Mouse (Mus musculus): ENCODE data around the gene Psme1. TPM values are rescaled to one million over a fixed set of nuclear protein-coding genes. Genes with fewer than 3 reads are reported as not detected.

Psme1 gene
- polyA plus RNA-seq, 1 experiment from 2014 or later: 132 TPM

DNA sequence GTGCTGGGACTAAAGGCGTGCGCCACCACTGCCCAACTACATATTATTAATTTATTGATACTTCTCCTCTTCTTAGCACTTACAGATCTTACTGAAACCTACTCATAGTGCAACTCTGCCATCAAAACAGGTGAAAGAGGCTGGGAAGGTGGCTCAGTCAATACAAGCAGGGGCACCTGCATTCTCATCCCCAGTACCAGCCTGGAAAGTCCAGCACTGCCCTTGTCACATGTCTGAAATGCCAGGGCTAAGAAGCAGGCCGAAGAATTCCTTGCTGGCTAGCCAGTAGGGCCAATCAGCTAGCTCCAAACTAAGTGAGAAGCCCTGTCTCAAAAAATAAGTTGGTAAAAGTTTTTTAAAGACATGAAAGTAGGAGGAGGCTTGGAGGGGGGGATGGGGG lies 20.3 kb upstream of the Psme1 start:
- H3K27ac ChIP-seq: no peak overlapping the region
- 92% methylated on average over 3 of the region's 3 CpGs for WGBS
- no peaks in the 10 kb centered on the region for H3K27me3 ChIP-seq
- no peak for ATAC-seq (ENCODE audit: low FRiP score)
- H3K36me3 ChIP-seq: no peaks in the 10 kb centered on the region; the same call in 1 of the 2 replicates
- no peak overlapping the region for H3K4me3 ChIP-seq
- H3K4me1 ChIP-seq: peaks cover 20% of the 10 kb centered on the region
- H3K9ac ChIP-seq: no peak overlapping the region
- no peaks in the 10 kb centered on the region for H3K9me3 ChIP-seq (replicated peaks)
- H3K4me2 ChIP-seq (replicated peaks): no peak overlapping the region

DNA sequence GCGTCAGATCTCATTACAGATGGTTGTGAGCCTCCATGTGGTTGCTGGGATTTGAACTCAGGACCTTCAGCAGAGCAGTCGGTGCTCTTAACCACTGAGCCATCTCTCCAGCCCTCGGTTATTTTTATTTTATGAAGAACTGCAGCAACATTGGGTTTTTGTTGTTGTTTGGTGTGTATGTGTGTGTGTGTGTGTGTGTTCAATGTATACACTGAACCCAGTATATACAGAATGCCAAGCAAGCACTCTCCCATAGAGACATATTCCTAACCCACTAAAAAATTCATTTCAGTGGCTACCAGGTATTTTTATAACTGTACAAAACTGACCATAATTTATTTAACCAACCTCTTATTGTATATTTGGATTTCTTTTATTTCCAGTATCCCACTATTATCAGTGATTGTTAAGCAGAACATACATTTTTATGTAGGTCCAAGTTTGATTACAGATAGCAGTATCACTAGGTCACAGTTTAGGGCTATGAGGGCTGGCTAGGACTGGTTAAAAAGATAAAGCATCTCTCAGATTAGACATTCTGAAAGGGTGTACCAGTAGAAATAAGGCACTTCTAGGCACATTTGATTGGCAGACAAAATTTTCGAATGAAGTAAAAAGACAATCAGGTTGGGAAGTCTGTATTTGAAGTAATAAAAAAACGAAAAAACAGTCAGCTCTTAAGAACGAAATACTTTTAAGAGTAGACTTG lies 19.0 kb upstream of the Psme1 start:
- WGBS: 63% methylated on average over 6 of the region's 6 CpGs
- H3K4me1 ChIP-seq: peaks cover 20% of the 10 kb centered on the region
- no peaks in the 10 kb centered on the region for H3K9me3 ChIP-seq (replicated peaks)
- no peak overlapping the region; the same call in 1 of the 2 replicates for H3K27ac ChIP-seq
- H3K4me2 ChIP-seq (replicated peaks): peak overlapping the region; percentile 89
- H3K9ac ChIP-seq: peak overlapping the region; percentile 65; the same call in 1 of the 2 replicates
- no peaks in the 10 kb centered on the region for H3K27me3 ChIP-seq
- peaks cover 10% of the 10 kb centered on the region; the same call in 1 of the 2 replicates for H3K36me3 ChIP-seq
- ATAC-seq (ENCODE audit: low FRiP score): no peak
- peak overlapping the region; percentile 64 for H3K4me3 ChIP-seq

DNA sequence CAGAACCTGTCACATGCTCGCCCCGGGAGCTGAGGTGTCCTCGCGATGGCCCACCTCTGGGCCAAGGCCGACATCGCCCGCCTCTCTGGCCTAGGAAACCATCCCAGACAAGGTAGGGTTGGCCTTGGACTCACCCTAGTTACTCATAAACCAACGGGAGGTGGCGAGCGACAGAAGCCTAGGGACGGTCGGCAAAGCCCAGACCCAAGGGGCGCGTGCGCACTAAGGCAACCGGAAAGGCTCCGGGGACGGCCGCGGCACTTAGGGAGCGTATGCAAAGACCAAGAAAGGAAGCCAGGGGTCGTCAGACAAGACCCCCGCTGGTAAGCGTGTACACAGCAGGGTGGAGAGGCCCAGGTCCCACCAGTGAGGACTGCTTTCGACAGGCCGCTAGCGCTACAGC lies 18.1 kb upstream of the Psme1 start, which contains the start of gene Dcaf11:
TSS of gene Dcaf11 (plus strand) at position 208 of the 403 bp plus-strand sequence.
- H3K27ac ChIP-seq: peak within 1 kb of the TSS; percentile 96
- peaks cover 20% of the 10 kb centered on the region for H3K4me1 ChIP-seq
- no peaks in the 10 kb centered on the region for H3K9me3 ChIP-seq (replicated peaks)
- peak within 1 kb of the TSS; percentile 64 for H3K4me3 ChIP-seq
- H3K27me3 ChIP-seq: no peaks in the 10 kb centered on the region
- H3K9ac ChIP-seq: peak within 1 kb of the TSS; percentile 71
- peaks cover 19% of the 10 kb centered on the region for H3K36me3 ChIP-seq
- peak; percentile 81 for ATAC-seq (ENCODE audit: low FRiP score)
- H3K4me2 ChIP-seq (replicated peaks): peak within 1 kb of the TSS; percentile 89
- under 1% methylated on average over 27 of the region's 27 CpGs for WGBS

DNA sequence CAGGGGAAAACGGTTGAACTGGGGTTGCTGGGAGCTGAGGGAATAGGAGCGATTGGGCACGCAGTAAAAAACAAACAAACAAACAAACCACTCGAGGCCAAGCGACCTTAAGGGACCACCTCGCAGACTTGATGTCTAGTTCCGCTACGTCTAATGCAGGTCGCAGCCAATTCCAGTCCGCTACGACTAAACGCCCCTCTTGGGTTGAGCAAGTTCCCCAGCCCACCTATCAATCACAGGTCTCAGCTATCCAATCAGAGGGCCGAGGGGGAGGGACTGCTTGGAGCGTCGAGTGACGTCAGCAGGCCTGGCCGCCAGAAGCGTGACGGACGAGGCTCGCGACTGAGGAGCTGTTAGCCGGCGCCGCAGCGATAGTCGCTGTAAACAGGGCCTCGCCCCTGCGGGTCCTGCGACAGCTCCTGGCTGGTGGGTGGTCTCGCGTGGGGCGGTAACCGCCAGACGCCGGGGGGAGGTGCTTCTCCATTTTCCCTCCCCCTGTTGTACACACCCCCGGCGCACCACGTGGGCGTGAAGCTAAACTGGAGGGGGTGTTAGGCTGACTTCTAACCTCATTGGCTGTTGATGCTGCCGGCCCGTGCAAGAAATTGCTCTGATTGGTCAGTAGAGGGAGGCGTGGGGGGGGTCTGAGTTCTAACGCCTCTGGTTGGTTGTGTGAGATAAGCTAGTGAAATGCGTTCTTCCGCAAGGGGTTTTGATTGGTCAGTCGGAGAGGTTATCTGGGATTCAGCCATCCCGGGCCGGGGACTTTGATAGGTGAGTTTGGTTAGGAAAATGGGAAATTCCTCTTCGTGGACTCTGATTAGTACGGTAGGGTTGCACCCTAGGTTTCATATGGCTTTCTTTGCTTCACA lies 17.5 kb upstream of the Psme1 start, which contains the start of gene A730061H03Rik:
TSS of gene A730061H03Rik (minus strand) at position 205 of the 872 bp plus-strand sequence.
- Histone ChIP-seq H3K9ac (peak within 1 kb of the TSS; percentile 71), H3K27ac (peak within 1 kb of the TSS; percentile 96), H3K4me1 (peaks cover 20% of the 10 kb centered on the region), H3K4me3 (peak within 1 kb of the TSS; percentile 64), H3K4me2 (replicated peaks) (peak within 1 kb of the TSS; percentile 89), H3K9me3 (replicated peaks) (no peaks in the 10 kb centered on the region), H3K27me3 (no peaks in the 10 kb centered on the region), H3K36me3 (peaks cover 26% of the 10 kb centered on the region)
- peak; percentile 98 for ATAC-seq (ENCODE audit: low FRiP score)
- WGBS: under 1% methylated on average over 51 of the region's 51 CpGs

DNA sequence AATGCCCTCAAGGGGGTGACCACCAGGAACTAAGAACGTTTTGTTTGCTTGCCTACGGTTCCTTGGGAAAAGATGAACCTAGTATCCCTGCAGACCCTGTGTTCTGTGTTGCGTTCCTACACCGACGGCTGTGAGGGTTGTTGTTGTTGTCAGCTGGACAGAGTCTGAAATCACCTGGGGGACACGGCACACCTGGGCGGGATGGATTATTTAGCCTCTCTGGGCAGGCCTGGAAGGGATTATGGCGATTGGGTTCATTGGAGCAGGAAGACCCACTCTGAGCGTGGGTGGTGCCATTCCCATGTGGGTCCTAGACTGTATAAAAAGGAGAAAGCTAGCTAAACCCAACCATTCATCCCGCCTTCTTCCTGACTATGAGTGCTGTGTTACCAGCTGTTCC lies 16.1 kb upstream of the Psme1 start:
- no peak overlapping the region; the same call in 1 of the 2 replicates for H3K4me3 ChIP-seq
- WGBS: 87% methylated on average over 10 of the region's 10 CpGs
- peak overlapping the region; percentile 89; the same call in 1 of the 2 replicates for H3K4me2 ChIP-seq (replicated peaks)

GRCm38 (mm10) chr14:55563249-55563648 lies 14.7 kb upstream of the Psme1 start:
- Histone ChIP-seq H3K9me3 (replicated peaks) (no peaks in the 10 kb centered on the region), H3K4me3 (no peak overlapping the region), H3K36me3 (peaks cover 53% of the 10 kb centered on the region), H3K27me3 (no peaks in the 10 kb centered on the region), H3K27ac (no peak overlapping the region), H3K9ac (no peak overlapping the region), H3K4me2 (replicated peaks) (no peak overlapping the region), H3K4me1 (peaks cover 20% of the 10 kb centered on the region)
- WGBS: 93% methylated on average over 11 of the region's 11 CpGs
- ATAC-seq (ENCODE audit: low FRiP score): no peak

More for the DNA sequence above, 16.1 kb upstream of the Psme1 start:
- H3K4me1 ChIP-seq: peaks cover 20% of the 10 kb centered on the region
- no peaks in the 10 kb centered on the region for H3K9me3 ChIP-seq (replicated peaks)
- no peaks in the 10 kb centered on the region for H3K27me3 ChIP-seq
- ATAC-seq (ENCODE audit: low FRiP score): no peak
- H3K36me3 ChIP-seq: peaks cover 40% of the 10 kb centered on the region
- H3K27ac ChIP-seq: no peak overlapping the region
- peak overlapping the region; percentile 71; the same call in 1 of the 2 replicates for H3K9ac ChIP-seq

- Histone ChIP-seq H3K9ac (no peak overlapping the region), H3K4me3 (no peak overlapping the region), H3K27ac (no peak overlapping the region), H3K4me2 (replicated peaks) (no peak overlapping the region), H3K36me3 (peaks cover 75% of the 10 kb centered on the region), H3K27me3 (no peaks in the 10 kb centered on the region), H3K4me1 (peaks cover 17% of the 10 kb centered on the region), H3K9me3 (replicated peaks) (no peaks in the 10 kb centered on the region)
- 88% methylated on average over 3 of the region's 3 CpGs for WGBS
- no peak for ATAC-seq (ENCODE audit: low FRiP score)
Observed at GRCm38 (mm10) chr14:55565748-55566147, 12.2 kb upstream of the Psme1 start.

DNA sequence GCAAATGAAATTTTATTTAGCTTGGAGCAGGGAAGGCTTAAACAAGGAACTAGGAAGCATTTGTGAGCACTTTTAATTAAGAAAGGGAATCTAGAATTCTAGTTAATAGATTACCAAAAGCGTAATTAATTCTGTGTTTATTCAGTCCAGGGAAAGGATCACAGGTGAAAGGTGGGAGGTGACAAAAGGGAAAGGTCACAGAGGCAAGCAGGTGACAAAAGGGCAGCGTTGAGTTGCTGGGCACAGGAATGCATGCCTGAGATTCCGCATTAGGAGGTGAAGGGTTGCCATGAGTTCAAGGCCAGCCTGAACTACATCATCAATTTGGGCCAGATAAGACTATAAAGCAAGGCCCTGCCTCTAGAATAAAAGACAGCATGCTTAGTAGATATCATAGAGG lies 10.4 kb upstream of the Psme1 start:
- no peak overlapping the region for H3K4me3 ChIP-seq
- no peak overlapping the region for H3K27ac ChIP-seq
- 91% methylated on average over 3 of the region's 3 CpGs for WGBS
- no peaks in the 10 kb centered on the region for H3K27me3 ChIP-seq
- H3K9me3 ChIP-seq (replicated peaks): no peaks in the 10 kb centered on the region
- H3K36me3 ChIP-seq: peaks cover 77% of the 10 kb centered on the region
- no peak overlapping the region for H3K9ac ChIP-seq
- H3K4me2 ChIP-seq (replicated peaks): no peak overlapping the region
- no peak for ATAC-seq (ENCODE audit: low FRiP score)
- peaks cover under 1% of the 10 kb centered on the region; the same call in 1 of the 2 replicates for H3K4me1 ChIP-seq

DNA sequence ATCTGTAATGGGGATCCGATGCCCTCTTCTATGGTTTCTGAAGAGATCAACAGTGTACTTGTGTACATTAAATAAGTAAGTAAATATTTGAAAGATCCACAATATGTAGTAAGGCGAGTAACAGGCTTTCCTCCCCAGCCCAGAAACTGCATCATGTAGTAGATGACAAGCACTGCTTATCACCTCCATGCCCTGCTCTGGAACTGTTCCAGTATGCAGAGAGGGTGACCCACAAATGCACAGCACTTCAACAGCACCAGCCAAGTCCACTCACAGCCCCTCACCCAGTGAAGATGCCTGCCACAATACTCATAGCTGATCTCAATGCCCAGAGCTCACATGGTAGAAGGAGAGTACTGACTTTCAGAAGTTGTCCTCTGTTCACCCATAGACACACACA lies 7.3 kb upstream of the Psme1 start:
- no peak for ATAC-seq (ENCODE audit: low FRiP score)
- H3K27ac ChIP-seq: no peak overlapping the region
- no peaks in the 10 kb centered on the region for H3K4me1 ChIP-seq
- H3K36me3 ChIP-seq: peaks cover 50% of the 10 kb centered on the region
- no peaks in the 10 kb centered on the region for H3K27me3 ChIP-seq
- 86% methylated on average over 2 of the region's 2 CpGs for whole genome bisulfite sequencing
- H3K9ac ChIP-seq: no peak overlapping the region
- H3K4me2 ChIP-seq (replicated peaks): no peak overlapping the region
- H3K9me3 ChIP-seq (replicated peaks): no peaks in the 10 kb centered on the region
- no peak overlapping the region for H3K4me3 ChIP-seq

DNA sequence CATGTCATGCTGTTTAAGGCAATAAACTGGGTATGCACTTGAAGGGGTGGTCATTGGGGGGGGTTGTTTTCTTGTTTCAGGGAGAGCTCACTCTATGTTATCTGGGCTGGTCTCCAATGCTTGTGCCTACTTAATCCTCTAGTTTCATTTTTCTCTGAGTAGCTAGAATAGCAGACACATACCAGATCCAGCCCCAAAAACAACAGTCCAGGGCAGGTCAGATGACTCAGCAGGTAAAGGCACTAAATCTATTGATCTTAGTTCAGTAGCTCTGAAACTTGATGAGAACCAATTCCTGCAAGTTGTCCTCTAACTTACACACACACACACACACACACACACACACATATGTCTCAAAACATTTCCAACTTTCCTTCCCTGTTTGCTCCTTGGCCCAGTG lies 6.2 kb upstream of the Psme1 start:
- no peak overlapping the region for H3K27ac ChIP-seq
- H3K4me3 ChIP-seq: no peak overlapping the region
- H3K27me3 ChIP-seq: no peaks in the 10 kb centered on the region
- no peaks in the 10 kb centered on the region for H3K4me1 ChIP-seq
- H3K4me2 ChIP-seq (replicated peaks): no peak overlapping the region
- no peaks in the 10 kb centered on the region for H3K9me3 ChIP-seq (replicated peaks)
- H3K9ac ChIP-seq: no peak overlapping the region
- ATAC-seq (ENCODE audit: low FRiP score): no peak
- H3K36me3 ChIP-seq: peaks cover 38% of the 10 kb centered on the region

- Histone ChIP-seq H3K36me3 (peaks cover 10% of the 10 kb centered on the region), H3K4me2 (replicated peaks) (no peak within 1 kb of the TSS), H3K4me3 (no peak within 1 kb of the TSS), H3K9me3 (replicated peaks) (no peaks in the 10 kb centered on the region), H3K27ac (no peak within 1 kb of the TSS), H3K9ac (no peak within 1 kb of the TSS), H3K27me3 (no peaks in the 10 kb centered on the region), H3K4me1 (peaks cover 10% of the 10 kb centered on the region)
- WGBS: 80% methylated on average over 8 of the region's 8 CpGs
- ATAC-seq (ENCODE audit: low FRiP score): no peak
Observed at GRCm38 (mm10) chr14:55575302-55575701, 2.6 kb upstream of the Psme1 start, which contains the start of gene Fitm1. Fitm1 (plus strand) TSS chr14:55575617.

- Histone ChIP-seq H3K27me3 (no peaks in the 10 kb centered on the region), H3K4me2 (replicated peaks) (no peak overlapping the region), H3K4me3 (no peak overlapping the region), H3K27ac (no peak overlapping the region), H3K9me3 (replicated peaks) (no peaks in the 10 kb centered on the region), H3K9ac (no peak overlapping the region), H3K4me1 (peaks cover 10% of the 10 kb centered on the region), H3K36me3 (peaks cover 12% of the 10 kb centered on the region)
- 73% methylated on average over 13 of the region's 13 CpGs for WGBS
- ATAC-seq (ENCODE audit: low FRiP score): no peak
Observed at GRCm38 (mm10) chr14:55575711-55576110, 2.2 kb upstream of the Psme1 start.

All from hindbrain, embryonic 12.5 days (tissue).